Mouse (Mus musculus): ENCODE measurements around the gene Ccdc17. TPM values are rescaled to one million over a fixed set of nuclear protein-coding genes. Genes with fewer than 3 reads are reported as not detected.

Gene Ccdc17
- total RNA-seq (2017), result 4.6 and 7.3 TPM in 2 replicates

DNA sequence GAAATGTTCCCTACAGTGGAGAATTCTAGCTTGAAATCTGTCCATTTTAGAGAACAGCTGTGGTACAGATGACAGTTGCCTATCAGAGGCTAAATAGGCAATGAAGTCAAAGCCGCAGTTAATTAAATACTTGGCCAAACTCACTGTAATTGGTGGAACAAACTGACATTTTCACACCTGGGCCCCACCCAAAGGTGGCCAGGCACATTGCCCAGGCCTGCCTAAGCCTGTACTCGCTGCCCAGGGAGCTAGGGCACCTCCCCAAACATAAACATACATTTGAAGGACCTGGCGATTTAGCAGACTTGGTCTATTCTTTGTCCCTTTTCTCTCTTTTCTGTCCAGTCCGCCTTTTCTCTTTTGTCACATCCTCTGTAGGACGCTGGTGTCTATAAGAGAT, at the start of gene Ccdc17:
TSS of gene Ccdc17 (plus strand) at position 276 of the 400 bp plus-strand sequence.
- no peak for ATAC-seq (replicated peaks in 1 of 2; ENCODE audit: insufficient read depth in 1 of 2, low FRiP score in 2 of 2, low TSS enrichment in 1 of 2, low read depth in 1 of 2, poor library complexity in 2 of 2, severe bottlenecking in 2 of 2)

GRCm38 (mm10) chr4:116550432-116550831, 46.0 kb upstream of the Ccdc17 start:
- no peak for ATAC-seq (replicated peaks in 1 of 2; ENCODE audit: insufficient read depth in 1 of 2, low FRiP score in 2 of 2, low TSS enrichment in 1 of 2, low read depth in 1 of 2, poor library complexity in 2 of 2, severe bottlenecking in 2 of 2)

GRCm38 (mm10) chr4:116553035-116553434, 43.4 kb upstream of the Ccdc17 start:
- no peak for ATAC-seq (replicated peaks in 1 of 2; ENCODE audit: insufficient read depth in 1 of 2, low FRiP score in 2 of 2, low TSS enrichment in 1 of 2, low read depth in 1 of 2, poor library complexity in 2 of 2, severe bottlenecking in 2 of 2)

- 0 out of 4 replicates have a peak, but pooled peaks of 1 of the 2 experiments have one; percentile 1 for ATAC-seq (replicated peaks in 1 of 2; ENCODE audit: insufficient read depth in 1 of 2, low FRiP score in 2 of 2, low TSS enrichment in 1 of 2, low read depth in 1 of 2, poor library complexity in 2 of 2, severe bottlenecking in 2 of 2)
Measured at GRCm38 (mm10) chr4:116555413-116556300, 40.8 kb upstream of the Ccdc17 start, which contains the start of gene Tmem69. TSS of gene Tmem69 (minus strand) at chr4:116555936.

- peak; percentile 89 for ATAC-seq (replicated peaks in 1 of 2; ENCODE audit: insufficient read depth in 1 of 2, low FRiP score in 2 of 2, low TSS enrichment in 1 of 2, low read depth in 1 of 2, poor library complexity in 2 of 2, severe bottlenecking in 2 of 2)
Measured at GRCm38 (mm10) chr4:116556561-116557305, 39.7 kb upstream of the Ccdc17 start.

DNA sequence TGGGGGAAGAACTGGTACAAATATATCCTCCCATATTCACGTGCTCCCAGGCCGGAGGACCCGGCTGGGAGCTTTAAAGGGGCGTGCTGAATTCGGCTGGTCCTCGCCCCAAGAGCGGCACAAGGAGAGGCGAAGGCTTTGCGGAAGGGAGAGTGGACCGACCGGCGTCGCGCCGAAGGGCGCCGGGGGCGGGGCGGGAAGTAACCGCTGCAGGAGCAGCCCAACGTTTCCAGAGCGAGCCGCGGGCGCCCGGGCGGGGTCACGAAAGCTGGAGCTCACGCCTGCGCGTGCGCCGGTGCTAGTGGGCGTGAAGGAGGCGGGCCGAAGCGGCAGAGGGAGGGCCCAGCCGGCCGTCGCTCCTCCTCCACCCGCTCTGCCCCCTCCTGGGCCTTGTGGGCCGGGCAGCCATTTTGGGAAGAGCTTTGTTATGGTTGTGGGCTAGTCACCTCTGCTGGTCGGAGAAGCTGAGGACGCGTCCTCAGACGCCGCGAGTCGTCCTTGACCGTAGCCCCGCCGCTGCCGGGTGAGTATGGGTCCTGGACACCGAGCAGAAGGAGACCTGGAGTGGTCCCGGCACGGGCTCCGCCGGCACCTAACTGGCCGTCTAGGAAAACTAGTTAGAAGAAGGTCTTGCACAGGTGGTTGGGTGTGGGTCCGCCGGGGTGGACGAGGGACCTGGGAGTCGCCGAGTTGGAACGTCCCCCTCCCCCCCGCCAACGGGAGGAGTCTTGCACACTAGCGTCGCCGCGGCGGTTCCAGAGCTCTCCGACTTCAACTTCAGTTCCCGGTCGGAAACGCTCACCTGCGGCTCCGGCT, 38.9 kb upstream of the Ccdc17 start, which contains the start of gene Gpbp1l1:
TSS of gene Gpbp1l1 (plus strand) at position 353 of the 816 bp plus-strand sequence.
- ATAC-seq (replicated peaks in 1 of 2; ENCODE audit: insufficient read depth in 1 of 2, low FRiP score in 2 of 2, low TSS enrichment in 1 of 2, low read depth in 1 of 2, poor library complexity in 2 of 2, severe bottlenecking in 2 of 2), result peak; percentile 77 to 89

DNA sequence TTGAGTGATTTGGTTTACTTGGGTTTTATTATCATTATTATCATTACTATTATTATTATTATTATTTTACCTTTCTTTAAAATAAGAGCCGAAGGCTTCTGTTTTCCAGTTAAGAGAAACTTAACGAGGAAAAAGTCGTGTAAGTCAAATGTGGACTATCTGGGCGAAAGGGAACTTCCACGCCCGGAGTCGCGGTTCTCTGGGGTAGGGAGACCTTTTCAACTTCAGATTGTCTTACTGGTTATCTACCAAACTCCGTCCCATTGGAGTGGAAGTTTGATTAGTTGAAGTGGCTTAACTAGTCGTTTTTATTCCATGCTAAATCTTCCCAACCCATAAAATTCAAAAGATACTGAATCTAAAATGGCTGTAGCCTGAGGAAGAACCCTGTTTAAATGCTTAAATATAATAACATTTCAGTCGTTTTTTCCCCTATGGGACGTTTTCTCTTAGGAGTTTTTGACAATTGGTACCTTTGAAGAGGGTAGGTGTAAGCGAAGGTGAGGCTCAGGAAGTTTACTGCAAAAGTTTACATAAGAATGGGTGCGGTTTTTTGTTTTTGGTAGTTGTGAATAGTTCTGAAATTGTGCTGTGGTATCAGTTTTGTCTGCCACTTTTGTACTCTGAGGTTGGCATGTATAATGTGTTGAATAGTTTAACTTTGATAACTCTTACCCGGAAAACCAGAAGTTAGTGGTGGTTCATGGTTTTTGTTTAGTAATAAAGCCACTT, 38.1 kb upstream of the Ccdc17 start:
- ATAC-seq (replicated peaks in 1 of 2; ENCODE audit: insufficient read depth in 1 of 2, low FRiP score in 2 of 2, low TSS enrichment in 1 of 2, low read depth in 1 of 2, poor library complexity in 2 of 2, severe bottlenecking in 2 of 2), result no peak

GRCm38 (mm10) chr4:116595793-116596192, 661 bp upstream of the Ccdc17 start:
- ATAC-seq (replicated peaks in 1 of 2; ENCODE audit: insufficient read depth in 1 of 2, low FRiP score in 2 of 2, low TSS enrichment in 1 of 2, low read depth in 1 of 2, poor library complexity in 2 of 2, severe bottlenecking in 2 of 2), result no peak

GRCm38 (mm10) chr4:116596978-116597881, 776 bp downstream of the Ccdc17 start:
- peak; percentile 95 to 96 for ATAC-seq (replicated peaks in 1 of 2; ENCODE audit: insufficient read depth in 1 of 2, low FRiP score in 2 of 2, low TSS enrichment in 1 of 2, low read depth in 1 of 2, poor library complexity in 2 of 2, severe bottlenecking in 2 of 2)

GRCm38 (mm10) chr4:116612621-116613020, 16.2 kb downstream of the Ccdc17 start:
- no peak for ATAC-seq (replicated peaks in 1 of 2; ENCODE audit: insufficient read depth in 1 of 2, low FRiP score in 2 of 2, low TSS enrichment in 1 of 2, low read depth in 1 of 2, poor library complexity in 2 of 2, severe bottlenecking in 2 of 2)

DNA sequence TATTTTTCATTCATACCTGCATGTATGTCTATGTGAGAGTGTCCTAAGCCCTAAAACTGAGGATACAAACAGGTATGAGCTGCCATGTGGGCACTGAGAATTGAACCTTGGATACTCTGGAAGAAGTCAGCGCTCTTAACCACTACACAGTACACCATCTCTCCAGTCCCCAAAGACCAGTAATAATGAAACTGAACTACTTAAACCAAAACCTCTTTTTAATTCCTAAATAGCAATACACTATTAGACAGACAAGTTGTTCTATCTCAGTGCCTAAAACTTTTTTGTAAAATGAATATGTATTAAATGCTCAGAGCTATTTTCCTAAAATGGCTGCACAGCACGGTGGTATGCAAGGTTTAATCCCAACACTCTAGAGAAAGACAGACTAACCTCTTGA, 18.8 kb downstream of the Ccdc17 start:
- no peak for ATAC-seq (replicated peaks in 1 of 2; ENCODE audit: insufficient read depth in 1 of 2, low FRiP score in 2 of 2, low TSS enrichment in 1 of 2, low read depth in 1 of 2, poor library complexity in 2 of 2, severe bottlenecking in 2 of 2)

DNA sequence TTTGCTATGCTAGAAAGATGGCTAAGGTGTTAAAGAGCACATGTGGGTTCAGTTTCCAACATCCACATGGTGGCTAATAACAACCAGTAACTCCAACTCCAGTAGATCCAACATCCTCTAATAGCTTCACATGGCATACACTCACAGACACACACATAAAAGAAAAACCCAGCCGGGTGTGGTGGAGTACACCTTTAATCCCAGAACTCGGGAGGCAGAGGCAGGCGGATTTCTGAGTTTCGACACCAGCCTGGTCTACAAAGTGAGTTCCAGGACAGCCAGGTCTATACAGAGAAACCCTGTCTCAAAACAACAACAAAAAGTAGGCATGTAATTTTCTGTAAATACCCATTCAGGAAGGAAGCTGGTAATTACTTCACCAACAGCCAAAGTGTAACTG, 28.4 kb downstream of the Ccdc17 start:
- no peak for ATAC-seq (replicated peaks in 1 of 2; ENCODE audit: insufficient read depth in 1 of 2, low FRiP score in 2 of 2, low TSS enrichment in 1 of 2, low read depth in 1 of 2, poor library complexity in 2 of 2, severe bottlenecking in 2 of 2)

DNA sequence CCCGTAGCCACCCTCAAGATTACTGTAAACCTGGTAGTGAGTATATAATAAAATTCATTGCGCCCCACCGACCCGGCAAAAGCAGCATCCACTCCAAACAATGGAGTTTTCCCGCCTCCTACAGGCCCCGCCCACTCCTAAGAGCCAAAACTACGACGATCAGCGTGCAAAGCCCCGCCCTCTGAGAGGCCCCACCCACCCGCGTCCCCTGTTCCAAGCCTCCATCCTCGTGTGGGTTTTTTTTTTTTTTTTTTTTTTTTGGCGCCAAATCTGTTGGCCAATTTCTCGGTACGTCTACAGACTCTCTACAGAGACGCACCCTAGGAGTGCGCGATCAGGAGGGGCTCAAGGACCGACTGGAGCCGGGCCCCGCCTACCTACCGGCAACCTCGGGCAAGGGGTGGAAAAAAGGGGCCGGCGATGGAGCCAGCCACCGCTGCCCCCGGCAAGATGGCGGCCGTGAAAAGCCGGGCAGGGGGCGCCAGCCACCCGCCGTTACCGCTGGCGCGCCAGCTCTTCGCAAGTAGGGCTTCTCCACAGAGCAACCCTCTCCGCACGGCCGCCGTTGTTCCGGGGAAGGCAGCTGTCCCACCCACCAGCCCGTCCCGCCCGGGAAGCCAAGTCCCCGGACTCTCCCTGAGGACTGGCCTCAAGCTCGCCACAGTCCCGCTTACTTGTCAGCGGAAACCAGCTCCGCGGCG, 30.4 kb downstream of the Ccdc17 start:
- peak; percentile 57 to 79 for ATAC-seq (replicated peaks in 1 of 2; ENCODE audit: insufficient read depth in 1 of 2, low FRiP score in 2 of 2, low TSS enrichment in 1 of 2, low read depth in 1 of 2, poor library complexity in 2 of 2, severe bottlenecking in 2 of 2)

- ATAC-seq (replicated peaks in 1 of 2; ENCODE audit: insufficient read depth in 1 of 2, low FRiP score in 2 of 2, low TSS enrichment in 1 of 2, low read depth in 1 of 2, poor library complexity in 2 of 2, severe bottlenecking in 2 of 2), result peak; percentile 57 to 82
Measured at GRCm38 (mm10) chr4:116627359-116627716, 30.9 kb downstream of the Ccdc17 start.

Measured in hematopoietic stem cell, adult 5-6 weeks (primary cell).